Mouse (Mus musculus): ENCODE data around the gene Blmh. TPM values are rescaled to one million over a fixed set of nuclear protein-coding genes. Genes with fewer than 3 reads are reported as not detected.

Gene Blmh
- 5.9 and 6.2 TPM in 2 replicates for polyA plus RNA-seq (2012; rRNA removed)

GRCm38 (mm10) chr11:76924759-76925236, at the start of gene Blmh:
TSS of gene Blmh (plus strand) at chr11:76924809.
- Histone ChIP-seq H3K27ac (ENCODE audit: insufficient read depth, low read length) (no peak within 1 kb of the TSS), H3K27me3 (ENCODE audit: control insufficient read depth, insufficient read depth, low read length) (no peaks in the 10 kb centered on the region), H3K4me1 (ENCODE audit: control insufficient read depth, insufficient read depth, insufficient read length) (no peaks in the 10 kb centered on the region), H3K4me3 (ENCODE audit: extremely low read depth, insufficient read depth, insufficient read length) (no peak within 1 kb of the TSS), H3K36me3 (ENCODE audit: control insufficient read depth, insufficient read depth, low read length) (no peaks in the 10 kb centered on the region)
- no peak for DNase-seq (ENCODE audit: low read depth in 1 of 2, low spot score in 2 of 2)
- TF ChIP-seq CTCF (IDR thresholded peaks at IDR 0.05; ENCODE audit: extremely low read depth, insufficient read depth, insufficient read length, insufficient replicate concordance): no peak
- TF ChIP-seq POLR2A (IDR thresholded peaks at IDR 0.05; ENCODE audit: low read depth, low read length): no peak
- WGBS: 46% methylated on average over 6 of the region's 6 CpGs

GRCm38 (mm10) chr11:76879816-76880215, 44.8 kb upstream of the Blmh start:
- Histone ChIP-seq H3K27ac (ENCODE audit: insufficient read depth, low read length) (no peak overlapping the region), H3K4me1 (ENCODE audit: control insufficient read depth, insufficient read depth, insufficient read length) (no peaks in the 10 kb centered on the region), H3K36me3 (ENCODE audit: control insufficient read depth, insufficient read depth, low read length) (no peaks in the 10 kb centered on the region), H3K27me3 (ENCODE audit: control insufficient read depth, insufficient read depth, low read length) (no peaks in the 10 kb centered on the region), H3K4me3 (ENCODE audit: extremely low read depth, insufficient read depth, insufficient read length) (no peak overlapping the region)
- DNase-seq (ENCODE audit: low read depth in 1 of 2, low spot score in 2 of 2): no peak
- no peak for TF ChIP-seq POLR2A (IDR thresholded peaks at IDR 0.05; ENCODE audit: low read depth, low read length)
- WGBS: 41% methylated on average over 5 of the region's 5 CpGs

- no peaks in the 10 kb centered on the region for H3K4me1 ChIP-seq (ENCODE audit: control insufficient read depth, insufficient read depth, insufficient read length)
- no peak overlapping the region for H3K4me3 ChIP-seq (ENCODE audit: extremely low read depth, insufficient read depth, insufficient read length)
- no peak for TF ChIP-seq POLR2A (IDR thresholded peaks at IDR 0.05; ENCODE audit: low read depth, low read length)
- no peak for TF ChIP-seq CTCF (IDR thresholded peaks at IDR 0.05; ENCODE audit: extremely low read depth, insufficient read depth, insufficient read length, insufficient replicate concordance)
- H3K27ac ChIP-seq (ENCODE audit: insufficient read depth, low read length): no peak overlapping the region
- no peaks in the 10 kb centered on the region for H3K36me3 ChIP-seq (ENCODE audit: control insufficient read depth, insufficient read depth, low read length)
- 85% methylated on average over 5 of the region's 5 CpGs for WGBS
- no peaks in the 10 kb centered on the region for H3K27me3 ChIP-seq (ENCODE audit: control insufficient read depth, insufficient read depth, low read length)
- DNase-seq (ENCODE audit: low read depth in 1 of 2, low spot score in 2 of 2): no peak
Measured at GRCm38 (mm10) chr11:76884451-76884850, 40.2 kb upstream of the Blmh start.

- Histone ChIP-seq H3K4me3 (ENCODE audit: extremely low read depth, insufficient read depth, insufficient read length) (no peak overlapping the region), H3K4me1 (ENCODE audit: control insufficient read depth, insufficient read depth, insufficient read length) (peaks cover 2% of the 10 kb centered on the region; the same call in 1 of the 2 replicates), H3K27me3 (ENCODE audit: control insufficient read depth, insufficient read depth, low read length) (no peaks in the 10 kb centered on the region), H3K36me3 (ENCODE audit: control insufficient read depth, insufficient read depth, low read length) (no peaks in the 10 kb centered on the region), H3K27ac (ENCODE audit: insufficient read depth, low read length) (no peak overlapping the region)
- no peak for DNase-seq (ENCODE audit: low read depth in 1 of 2, low spot score in 2 of 2)
- WGBS: 55% methylated on average over 10 of the region's 10 CpGs
- TF ChIP-seq CTCF (IDR thresholded peaks at IDR 0.05; ENCODE audit: extremely low read depth, insufficient read depth, insufficient read length, insufficient replicate concordance) (no peak), POLR2A (IDR thresholded peaks at IDR 0.05; ENCODE audit: low read depth, low read length) (no peak)
Measured at GRCm38 (mm10) chr11:76889339-76890164, 35.1 kb upstream of the Blmh start.

- TF ChIP-seq POLR2A (IDR thresholded peaks at IDR 0.05; ENCODE audit: low read depth, low read length): no peak
- no peak for TF ChIP-seq CTCF (IDR thresholded peaks at IDR 0.05; ENCODE audit: extremely low read depth, insufficient read depth, insufficient read length, insufficient replicate concordance)
- no peak for DNase-seq (ENCODE audit: low read depth in 1 of 2, low spot score in 2 of 2)
- Histone ChIP-seq H3K27ac (ENCODE audit: insufficient read depth, low read length) (no peak overlapping the region), H3K36me3 (ENCODE audit: control insufficient read depth, insufficient read depth, low read length) (no peaks in the 10 kb centered on the region), H3K4me3 (ENCODE audit: extremely low read depth, insufficient read depth, insufficient read length) (no peak overlapping the region), H3K4me1 (ENCODE audit: control insufficient read depth, insufficient read depth, insufficient read length) (peaks cover 2% of the 10 kb centered on the region; the same call in 1 of the 2 replicates), H3K27me3 (ENCODE audit: control insufficient read depth, insufficient read depth, low read length) (no peaks in the 10 kb centered on the region)
- 78% methylated on average over 7 of the region's 7 CpGs for WGBS
Measured at GRCm38 (mm10) chr11:76891171-76891570, 33.4 kb upstream of the Blmh start.

- Histone ChIP-seq H3K36me3 (ENCODE audit: control insufficient read depth, insufficient read depth, low read length) (no peaks in the 10 kb centered on the region), H3K27ac (ENCODE audit: insufficient read depth, low read length) (no peak overlapping the region), H3K4me3 (ENCODE audit: extremely low read depth, insufficient read depth, insufficient read length) (no peak overlapping the region), H3K4me1 (ENCODE audit: control insufficient read depth, insufficient read depth, insufficient read length) (peaks cover 2% of the 10 kb centered on the region; the same call in 1 of the 2 replicates), H3K27me3 (ENCODE audit: control insufficient read depth, insufficient read depth, low read length) (no peaks in the 10 kb centered on the region)
- TF ChIP-seq POLR2A (IDR thresholded peaks at IDR 0.05; ENCODE audit: low read depth, low read length) (no peak), CTCF (IDR thresholded peaks at IDR 0.05; ENCODE audit: extremely low read depth, insufficient read depth, insufficient read length, insufficient replicate concordance) (no peak)
- 65% methylated on average over 4 of the region's 4 CpGs for WGBS
- no peak for DNase-seq (ENCODE audit: low read depth in 1 of 2, low spot score in 2 of 2)
Measured at GRCm38 (mm10) chr11:76891738-76892349, 32.8 kb upstream of the Blmh start.
